Mouse (Mus musculus): ENCODE measurements around the gene Atg101. TPM values are rescaled to one million over a fixed set of nuclear protein-coding genes. Genes with fewer than 3 reads are reported as not detected.

The Atg101 gene
- polyA plus RNA-seq (2015; fragmentation: Nextera tagmentation; extraction: Ambion mirVana) = 75.0 and 80.1 TPM in 2 replicates

GRCm38 (mm10) chr15:101283911-101284750 lies at the start of gene Atg101:
Gene Atg101 (plus strand): TSS chr15:101284272.
- H3K36me3 ChIP-seq = peaks cover 30% of the 10 kb centered on the region
- peak within 1 kb of the TSS; percentile 89 for H3K27ac ChIP-seq
- H3K4me3 ChIP-seq (replicated peaks) = peak within 1 kb of the TSS; percentile 83
- peaks cover 33% of the 10 kb centered on the region for H3K4me1 ChIP-seq
- under 1% methylated on average over 61 of the region's 61 CpGs for WGBS
- no peaks in the 10 kb centered on the region for H3K27me3 ChIP-seq
- peak; percentile 93 for ATAC-seq (replicated peaks; ENCODE audit: low FRiP score)
- H3K9ac ChIP-seq = peak within 1 kb of the TSS; percentile 82
- no peaks in the 10 kb centered on the region for H3K9me3 ChIP-seq (replicated peaks)
- H3K4me2 ChIP-seq = peak within 1 kb of the TSS; percentile 87

DNA sequence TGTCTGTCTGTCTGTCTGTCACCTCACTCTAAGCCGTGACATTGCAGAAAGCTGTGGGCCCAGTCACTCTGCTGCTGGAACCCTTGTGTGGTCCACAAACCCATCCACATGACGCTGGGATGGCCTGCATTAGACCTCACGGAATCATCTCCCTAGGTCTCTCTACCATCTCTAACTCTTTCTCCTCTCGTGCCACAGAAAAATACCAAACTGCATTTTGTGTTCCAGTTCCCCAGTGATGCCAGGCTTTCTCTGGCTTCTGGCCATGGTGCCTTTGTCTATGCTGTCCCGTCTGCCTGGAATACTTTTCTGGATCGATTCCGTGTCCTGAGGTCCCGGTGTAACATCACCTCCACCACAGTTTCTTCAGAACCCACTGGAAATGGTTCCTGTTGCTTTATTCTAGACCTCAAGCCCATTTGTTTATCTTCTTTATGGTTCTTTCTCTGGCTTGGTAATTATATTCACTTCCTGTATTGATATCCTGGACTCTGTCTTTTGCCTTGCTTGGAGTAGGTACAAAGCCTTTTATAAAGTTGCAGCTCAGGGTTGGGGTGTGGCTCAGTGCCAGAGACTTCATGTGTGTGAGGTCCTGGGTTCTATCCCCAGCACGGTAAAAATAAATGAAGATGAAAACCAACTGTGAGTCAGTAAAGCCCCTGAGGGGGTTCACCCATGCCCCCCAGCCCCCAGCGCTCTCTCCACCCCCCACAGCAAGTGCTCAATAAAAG lies 49.3 kb upstream of the Atg101 start:
- H3K9me3 ChIP-seq (replicated peaks) = no peaks in the 10 kb centered on the region
- H3K9ac ChIP-seq = no peak overlapping the region
- no peak for ATAC-seq (replicated peaks; ENCODE audit: low FRiP score)
- H3K4me3 ChIP-seq (replicated peaks) = no peak overlapping the region
- H3K27me3 ChIP-seq = 0 out of 2 replicates have a peak, but pooled peaks cover 2% of the 10 kb centered on the region
- WGBS = 73% methylated on average over 10 of the region's 10 CpGs
- no peak overlapping the region for H3K4me2 ChIP-seq
- H3K27ac ChIP-seq = 0 out of 2 replicates have a peak overlapping the region, but pooled peaks have one; percentile 20
- peaks cover 55% of the 10 kb centered on the region for H3K4me1 ChIP-seq
- peaks cover 20% of the 10 kb centered on the region for H3K36me3 ChIP-seq

- Histone ChIP-seq H3K4me3 (replicated peaks) (no peak overlapping the region), H3K9ac (no peak overlapping the region; the same call in 1 of the 2 replicates), H3K9me3 (replicated peaks) (no peaks in the 10 kb centered on the region), H3K27me3 (0 out of 2 replicates have a peak, but pooled peaks cover 2% of the 10 kb centered on the region), H3K36me3 (peaks cover 15% of the 10 kb centered on the region), H3K4me1 (peaks cover 55% of the 10 kb centered on the region), H3K4me2 (peak overlapping the region; percentile 26), H3K27ac (peak overlapping the region; percentile 20; the same call in 1 of the 2 replicates)
- 37% methylated on average over 5 of the region's 5 CpGs for WGBS
- no peak; the same call in 1 of the 2 replicates for ATAC-seq (replicated peaks; ENCODE audit: low FRiP score)
Observed at GRCm38 (mm10) chr15:101235342-101235698, 48.8 kb upstream of the Atg101 start.

- H3K4me1 ChIP-seq = peaks cover 56% of the 10 kb centered on the region
Observed at GRCm38 (mm10) chr15:101235728-101236327, 48.2 kb upstream of the Atg101 start.

DNA sequence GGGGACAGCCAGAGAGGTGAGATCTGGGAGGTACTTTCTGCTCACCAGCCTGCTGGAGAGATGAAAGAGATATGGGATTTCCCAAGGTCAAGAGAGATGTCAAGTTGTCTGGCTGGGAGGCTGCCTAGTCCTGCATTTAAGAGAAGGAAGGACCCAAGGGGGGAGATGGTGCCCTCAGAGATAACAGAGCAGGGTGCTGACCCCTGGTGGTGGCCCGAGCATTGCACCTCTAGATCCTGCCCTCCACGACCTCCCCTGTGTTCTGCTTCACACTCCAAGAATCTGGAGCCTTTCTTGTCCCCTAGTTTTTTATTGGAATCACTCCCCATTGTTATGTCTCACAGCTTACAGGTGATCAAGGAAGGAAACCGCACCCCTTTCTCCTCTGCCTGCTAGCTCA lies 47.2 kb upstream of the Atg101 start:
- H3K27ac ChIP-seq = no peak overlapping the region
- H3K9me3 ChIP-seq (replicated peaks) = no peaks in the 10 kb centered on the region
- no peak for ATAC-seq (replicated peaks; ENCODE audit: low FRiP score)
- H3K4me3 ChIP-seq (replicated peaks) = no peak overlapping the region
- H3K4me1 ChIP-seq = peaks cover 60% of the 10 kb centered on the region
- no peak overlapping the region for H3K9ac ChIP-seq
- H3K4me2 ChIP-seq = no peak overlapping the region
- H3K27me3 ChIP-seq = 0 out of 2 replicates have a peak, but pooled peaks cover 2% of the 10 kb centered on the region
- WGBS = 4% methylated on average over 3 of the region's 3 CpGs
- no peaks in the 10 kb centered on the region for H3K36me3 ChIP-seq

More at GRCm38 (mm10) chr15:101235728-101236327, 48.2 kb upstream of the Atg101 start:
- Histone ChIP-seq H3K27ac (peak overlapping the region; percentile 20), H3K36me3 (peaks cover 10% of the 10 kb centered on the region), H3K9ac (peak overlapping the region; percentile 1; the same call in 1 of the 2 replicates), H3K4me3 (replicated peaks) (no peak overlapping the region), H3K9me3 (replicated peaks) (no peaks in the 10 kb centered on the region), H3K4me2 (peak overlapping the region; percentile 26), H3K27me3 (0 out of 2 replicates have a peak, but pooled peaks cover 2% of the 10 kb centered on the region)
- WGBS = 21% methylated on average over 12 of the region's 12 CpGs
- peak; percentile 50 for ATAC-seq (replicated peaks; ENCODE audit: low FRiP score)

- Histone ChIP-seq H3K27me3 (no peaks in the 10 kb centered on the region), H3K4me2 (peak overlapping the region; percentile 78), H3K36me3 (no peaks in the 10 kb centered on the region), H3K4me1 (peaks cover 52% of the 10 kb centered on the region), H3K27ac (no peak overlapping the region), H3K9ac (no peak overlapping the region), H3K4me3 (replicated peaks) (peak overlapping the region; percentile 36), H3K9me3 (replicated peaks) (no peaks in the 10 kb centered on the region)
- WGBS = 2% methylated on average over 28 of the region's 28 CpGs
- peak; percentile 30; the same call in 1 of the 2 replicates for ATAC-seq (replicated peaks; ENCODE audit: low FRiP score)
Observed at GRCm38 (mm10) chr15:101238885-101239511, 45.1 kb upstream of the Atg101 start.

DNA sequence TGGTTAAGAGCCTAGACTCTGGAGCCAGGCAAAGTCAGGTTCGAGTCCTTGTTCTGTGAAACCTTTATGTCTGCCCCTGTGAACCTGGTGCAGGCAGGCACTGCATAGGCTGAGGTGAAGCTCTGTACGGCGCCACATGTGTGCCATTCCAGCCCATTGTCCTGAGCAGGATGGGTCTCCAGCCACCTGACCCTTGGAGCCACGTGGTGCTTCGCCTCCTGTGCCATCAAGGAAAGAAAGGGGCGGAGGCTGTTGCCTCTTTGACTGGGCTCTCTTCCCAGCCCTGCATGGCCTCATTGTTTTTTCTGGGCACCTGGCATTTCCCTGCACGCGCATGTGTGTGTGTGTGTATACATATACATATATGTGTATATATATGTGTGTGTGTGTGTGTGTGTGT lies 44.3 kb upstream of the Atg101 start:
- 70% methylated on average over 8 of the region's 8 CpGs for WGBS
- ATAC-seq (replicated peaks; ENCODE audit: low FRiP score) = no peak
- H3K4me3 ChIP-seq (replicated peaks) = no peak overlapping the region

DNA sequence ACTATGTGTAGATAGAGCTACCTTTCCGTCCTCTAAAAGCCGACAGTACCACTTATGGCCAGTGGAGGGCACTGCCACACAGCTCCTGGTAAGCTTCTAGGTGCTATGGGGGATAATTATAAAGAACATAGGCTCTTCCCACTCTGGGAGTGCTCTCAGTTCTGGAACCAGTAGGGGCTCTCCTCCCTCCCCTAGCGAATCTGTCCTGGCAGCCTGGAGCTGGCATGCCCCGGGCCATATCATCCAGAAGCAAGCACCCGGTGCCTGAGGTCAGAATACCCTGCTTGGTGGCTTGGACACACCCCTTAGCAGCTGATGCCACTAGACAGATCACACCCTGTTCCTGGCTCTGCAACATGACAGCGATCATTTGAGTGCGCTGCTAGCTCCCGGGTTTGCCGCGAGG lies 43.3 kb upstream of the Atg101 start:
- Histone ChIP-seq H3K36me3 (no peaks in the 10 kb centered on the region), H3K4me3 (replicated peaks) (0 out of 2 replicates have a peak overlapping the region, but pooled peaks have one; percentile 21), H3K27me3 (no peaks in the 10 kb centered on the region), H3K27ac (0 out of 2 replicates have a peak overlapping the region, but pooled peaks have one; percentile 3), H3K4me2 (peak overlapping the region; percentile 48), H3K4me1 (peaks cover 48% of the 10 kb centered on the region), H3K9ac (peak overlapping the region; percentile 31; the same call in 1 of the 2 replicates), H3K9me3 (replicated peaks) (no peaks in the 10 kb centered on the region)
- 7% methylated on average over 10 of the region's 10 CpGs for WGBS
- peak; percentile 27; the same call in 1 of the 2 replicates for ATAC-seq (replicated peaks; ENCODE audit: low FRiP score)

More for the DNA sequence above, 44.3 kb upstream of the Atg101 start:
- H3K36me3 ChIP-seq = no peaks in the 10 kb centered on the region
- H3K27ac ChIP-seq = no peak overlapping the region
- H3K4me1 ChIP-seq = peaks cover 52% of the 10 kb centered on the region
- H3K27me3 ChIP-seq = no peaks in the 10 kb centered on the region
- no peak overlapping the region for H3K9ac ChIP-seq
- H3K9me3 ChIP-seq (replicated peaks) = no peaks in the 10 kb centered on the region
- H3K4me2 ChIP-seq = no peak overlapping the region

- Histone ChIP-seq H3K4me1 (peaks cover 46% of the 10 kb centered on the region), H3K4me3 (replicated peaks) (0 out of 2 replicates have a peak overlapping the region, but pooled peaks have one; percentile 21), H3K9me3 (replicated peaks) (no peaks in the 10 kb centered on the region), H3K4me2 (peak overlapping the region; percentile 48), H3K27ac (0 out of 2 replicates have a peak overlapping the region, but pooled peaks have one; percentile 3), H3K27me3 (no peaks in the 10 kb centered on the region), H3K9ac (peak overlapping the region; percentile 31; the same call in 1 of the 2 replicates), H3K36me3 (no peaks in the 10 kb centered on the region)
- ATAC-seq (replicated peaks; ENCODE audit: low FRiP score) = no peak
- 58% methylated on average over 9 of the region's 9 CpGs for WGBS
Observed at GRCm38 (mm10) chr15:101241236-101241635, 42.8 kb upstream of the Atg101 start.

GRCm38 (mm10) chr15:101241853-101242252 lies 42.2 kb upstream of the Atg101 start:
- H3K27ac ChIP-seq = no peak overlapping the region
- no peak overlapping the region for H3K9ac ChIP-seq
- H3K36me3 ChIP-seq = no peaks in the 10 kb centered on the region
- no peaks in the 10 kb centered on the region for H3K9me3 ChIP-seq (replicated peaks)
- H3K4me2 ChIP-seq = no peak overlapping the region
- H3K4me3 ChIP-seq (replicated peaks) = no peak overlapping the region
- 61% methylated on average over 9 of the region's 9 CpGs for WGBS
- no peak for ATAC-seq (replicated peaks; ENCODE audit: low FRiP score)
- H3K4me1 ChIP-seq = peaks cover 47% of the 10 kb centered on the region
- no peaks in the 10 kb centered on the region for H3K27me3 ChIP-seq

- 18% methylated on average over 8 of the region's 8 CpGs for WGBS
- H3K9me3 ChIP-seq (replicated peaks) = no peaks in the 10 kb centered on the region
- H3K4me1 ChIP-seq = peaks cover 46% of the 10 kb centered on the region
- no peaks in the 10 kb centered on the region for H3K36me3 ChIP-seq
- no peaks in the 10 kb centered on the region for H3K27me3 ChIP-seq
- H3K27ac ChIP-seq = peak overlapping the region; percentile 52; the same call in 1 of the 2 replicates
- H3K9ac ChIP-seq = no peak overlapping the region
- ATAC-seq (replicated peaks; ENCODE audit: low FRiP score) = peak; percentile 24; the same call in 1 of the 2 replicates
- H3K4me2 ChIP-seq = no peak overlapping the region
- no peak overlapping the region for H3K4me3 ChIP-seq (replicated peaks)
Observed at GRCm38 (mm10) chr15:101242645-101243044, 41.4 kb upstream of the Atg101 start.
